Mouse (Mus musculus) lung, postnatal 36 days (tissue): ENCODE results near the gene Spem2.
"Not testable (repeated sequence)": the region's sequence is repeated elsewhere in the genome, so short reads cannot be mapped to it uniquely, and the experiment has no call there.

Source experiments
- DNase-seq: peaks from one replicate; pipeline ENCODE4 v3.0.0; 2022; ENCODE audit warnings: mixed read lengths

Gene Spem2

DNA sequence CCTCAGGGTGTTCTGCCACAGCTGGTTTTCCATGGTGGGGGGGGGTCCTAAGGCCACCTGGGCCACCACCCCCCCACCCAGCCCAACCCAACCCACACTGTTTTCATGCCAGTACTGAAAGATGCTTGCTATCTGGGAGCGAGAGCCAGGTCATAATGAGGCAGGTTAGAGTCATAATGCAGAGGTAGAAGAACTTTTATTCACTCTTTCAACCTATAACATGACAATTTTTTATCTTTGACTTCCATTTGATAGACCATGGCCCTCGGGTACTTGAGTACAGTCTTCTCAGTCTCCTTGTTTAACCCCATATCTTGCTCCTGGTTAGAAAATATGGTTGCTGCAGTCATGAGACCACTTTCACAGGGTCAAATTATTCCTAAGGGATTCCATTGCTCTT, at the start of gene Spem2:
Spem2 (minus strand) TSS at position 101 of the 400 bp plus-strand sequence.
- DNase-seq: no peak

DNA sequence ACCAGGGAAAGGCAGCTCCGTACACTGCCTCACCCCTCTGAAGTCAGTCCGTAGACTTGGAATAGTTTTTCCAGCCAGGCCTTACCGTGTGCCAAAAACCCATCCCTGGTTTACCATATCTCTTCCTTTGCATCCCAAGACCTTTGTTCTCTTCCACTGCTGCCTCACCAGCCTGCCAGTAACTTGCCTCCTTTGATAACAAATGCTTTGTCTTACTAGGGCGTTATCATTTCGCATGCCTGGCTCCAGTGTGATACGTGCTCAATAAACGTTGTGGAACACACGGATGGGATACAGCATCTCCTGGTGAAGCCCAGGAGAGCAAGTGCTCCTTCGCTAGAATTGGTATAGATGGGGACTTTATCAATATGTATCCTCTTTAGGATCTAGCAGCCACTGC, 49.1 kb upstream of the Spem2 start:
- DNase-seq: peak; percentile 58

DNA sequence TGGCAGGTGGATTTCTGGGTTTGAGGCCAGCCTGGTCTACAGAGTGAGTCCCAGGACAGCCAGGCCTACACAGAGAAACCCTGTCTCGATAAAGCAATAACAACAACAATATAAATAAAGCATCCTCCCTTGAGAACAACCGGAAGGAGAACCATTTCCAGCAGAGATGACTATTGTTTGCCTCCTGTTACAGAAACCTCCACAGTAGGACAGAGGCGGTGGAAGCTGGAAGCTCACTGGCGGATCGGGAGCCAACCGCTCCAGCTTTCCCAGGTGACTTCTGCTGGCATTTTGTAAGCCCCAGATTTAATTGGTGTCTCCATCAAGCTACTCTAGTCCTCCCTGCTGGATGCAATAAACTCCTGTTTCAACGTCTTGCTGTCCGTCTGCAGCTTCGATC, 47.3 kb upstream of the Spem2 start:
- DNase-seq: no peak

DNA sequence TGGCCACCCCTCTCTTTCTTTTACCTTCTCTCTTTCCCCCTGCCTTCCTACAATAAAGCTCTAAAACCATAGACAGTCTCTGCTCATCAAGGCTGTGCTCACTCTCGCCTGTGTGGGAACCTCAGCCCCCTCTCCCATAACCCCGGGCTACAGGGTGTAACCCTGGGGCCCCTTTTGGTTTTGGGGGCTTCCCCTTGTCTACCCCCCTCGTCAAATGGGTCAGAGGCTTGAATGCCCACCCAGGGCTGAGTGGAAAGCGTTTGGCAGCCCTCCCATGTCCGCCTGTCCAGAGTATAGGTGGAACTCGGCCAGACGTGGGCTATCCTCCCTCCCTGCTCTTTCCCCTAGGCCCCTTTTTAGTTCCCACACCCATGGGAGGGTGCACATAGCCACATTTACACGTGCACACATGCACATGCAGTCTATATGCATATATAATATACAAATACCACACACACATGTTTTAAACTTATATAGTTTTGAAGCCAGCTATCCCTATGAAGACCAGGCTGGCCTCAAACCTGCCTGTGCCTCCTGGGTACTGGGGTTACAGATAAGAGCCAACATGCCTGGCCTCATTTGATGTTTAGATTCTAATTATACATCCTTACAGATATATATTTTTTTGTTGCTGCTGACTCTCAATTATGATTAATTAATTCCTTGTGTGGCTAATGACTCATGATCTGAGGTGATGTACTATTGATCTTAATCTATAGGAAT, 46.0 kb upstream of the Spem2 start:
- DNase-seq: no peak

DNA sequence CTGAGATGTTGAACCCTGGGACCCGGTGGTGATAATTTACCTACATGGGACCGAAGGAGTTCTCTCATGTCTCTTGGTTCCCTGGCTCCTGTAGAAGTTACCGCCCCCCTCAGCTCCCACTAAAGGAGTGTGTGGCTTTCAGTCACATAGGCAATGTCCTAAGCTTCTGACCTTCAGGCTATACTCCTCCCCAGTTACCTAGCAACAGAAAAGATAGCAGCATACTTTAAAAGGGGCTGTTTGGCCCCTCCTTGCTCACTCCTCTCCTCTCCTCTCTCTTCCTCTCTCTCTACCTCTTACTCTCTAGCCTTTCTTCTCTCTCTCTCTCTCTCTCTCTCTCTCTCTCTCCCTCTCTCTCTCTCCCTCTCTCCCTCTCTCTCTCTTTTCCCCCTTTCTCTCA, 45.5 kb upstream of the Spem2 start:
- not testable (repeated sequence) for DNase-seq

DNA sequence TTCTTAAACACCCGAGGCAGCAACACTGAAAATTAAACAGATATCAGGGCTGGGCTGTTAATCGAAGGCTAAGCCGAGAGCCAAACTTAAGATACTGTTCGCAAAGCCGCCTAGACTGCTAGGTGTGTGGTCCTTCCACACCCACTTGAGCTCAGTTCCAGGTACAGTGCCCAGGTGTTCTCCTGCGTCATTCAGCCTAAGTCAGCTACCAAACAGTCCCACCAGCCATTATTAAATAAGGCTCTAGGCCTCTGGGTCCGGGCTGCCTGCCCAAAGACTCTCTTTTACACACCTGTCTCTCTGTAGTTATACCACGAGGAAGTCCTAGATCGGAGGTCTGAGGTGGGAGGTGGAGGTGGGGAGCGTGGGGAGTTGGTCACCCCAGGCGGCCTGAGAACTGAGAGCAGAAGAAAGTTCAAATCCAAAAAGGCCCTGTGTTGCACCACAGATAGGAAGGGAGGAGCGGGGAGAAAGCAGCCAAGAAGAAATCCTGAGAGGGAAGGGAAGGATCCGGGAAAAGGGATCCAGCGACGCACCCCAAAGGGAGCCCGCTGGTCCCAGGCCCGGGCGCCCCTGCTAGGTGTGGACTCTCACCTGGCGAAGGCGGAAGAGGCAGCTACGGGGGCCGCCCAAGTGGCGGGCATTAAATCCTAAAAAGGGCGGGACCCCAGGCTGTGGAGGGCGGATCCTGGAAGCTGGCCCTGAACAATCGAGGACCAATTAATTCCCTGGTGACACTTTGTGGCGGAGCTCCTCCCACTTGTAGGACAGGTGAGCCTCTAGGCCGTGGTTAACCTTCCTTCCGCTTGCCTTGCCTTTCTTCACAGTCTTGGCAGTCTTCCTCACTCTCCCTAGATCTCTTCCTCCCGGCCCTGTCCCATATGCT, 40.1 kb upstream of the Spem2 start, which contains the start of gene Tnk1:
Tnk1 (minus strand) TSS at position 618 of the 886 bp plus-strand sequence.
- peak; percentile 85 for DNase-seq

DNA sequence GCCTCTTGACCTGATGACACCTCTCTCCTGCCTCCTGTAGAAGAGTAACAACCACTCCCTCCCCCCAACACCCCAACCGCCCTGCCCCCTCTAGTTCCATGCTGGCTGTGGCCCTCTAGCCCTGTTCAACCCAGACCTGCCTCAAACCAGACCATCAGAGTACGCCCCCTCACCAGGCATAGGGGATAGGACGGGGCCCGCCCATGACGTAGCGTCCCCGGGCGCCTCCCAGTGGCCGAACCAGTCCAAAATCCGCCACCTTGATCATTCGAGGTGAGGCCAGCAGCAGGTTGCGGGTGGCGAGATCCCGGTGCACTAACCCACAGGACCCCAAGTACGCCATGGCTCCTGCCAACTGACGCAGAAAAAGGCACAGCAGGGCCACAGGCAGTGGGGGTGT, 37.1 kb upstream of the Spem2 start:
- peak; percentile 50 for DNase-seq

DNA sequence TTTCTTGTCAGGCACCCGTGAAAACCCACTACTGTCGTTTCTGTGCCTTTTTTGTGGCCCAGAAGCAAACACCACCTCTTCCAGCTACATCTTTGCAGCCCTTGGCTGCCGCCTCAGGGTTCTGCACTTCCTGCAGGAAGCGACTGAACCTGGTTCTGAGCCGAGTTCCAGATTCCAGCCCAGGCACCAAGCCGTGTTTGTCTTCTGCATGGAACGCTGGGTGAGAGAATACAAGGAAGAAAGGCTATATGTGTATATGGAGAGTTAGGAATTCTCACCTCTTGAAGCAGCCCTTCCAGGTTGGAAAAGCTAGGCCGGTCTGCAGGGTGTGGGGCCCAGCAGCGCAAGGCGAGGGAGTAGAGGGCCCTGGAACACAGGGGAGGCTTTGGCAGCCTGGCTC, 36.4 kb upstream of the Spem2 start:
- no peak for DNase-seq

DNA sequence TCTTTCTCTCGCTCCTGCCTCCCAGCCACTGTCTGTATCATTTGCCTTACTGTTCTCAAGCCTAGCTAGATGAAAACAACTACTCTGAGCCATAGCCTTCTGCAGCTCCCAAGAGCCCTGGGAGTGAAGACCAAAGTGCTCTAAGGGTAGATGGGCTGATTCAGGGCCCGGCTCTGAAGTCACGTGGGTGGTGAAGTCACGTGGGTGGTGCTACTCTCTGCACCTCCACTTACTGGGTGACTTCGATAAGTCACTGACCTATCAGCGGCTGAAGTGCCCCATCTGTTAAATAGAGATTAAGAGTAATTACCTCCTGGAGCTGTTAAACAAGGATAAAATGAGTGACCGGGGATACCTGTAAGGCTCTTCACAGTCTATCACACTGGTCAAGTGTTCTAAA, 35.7 kb upstream of the Spem2 start:
- DNase-seq: no peak

DNA sequence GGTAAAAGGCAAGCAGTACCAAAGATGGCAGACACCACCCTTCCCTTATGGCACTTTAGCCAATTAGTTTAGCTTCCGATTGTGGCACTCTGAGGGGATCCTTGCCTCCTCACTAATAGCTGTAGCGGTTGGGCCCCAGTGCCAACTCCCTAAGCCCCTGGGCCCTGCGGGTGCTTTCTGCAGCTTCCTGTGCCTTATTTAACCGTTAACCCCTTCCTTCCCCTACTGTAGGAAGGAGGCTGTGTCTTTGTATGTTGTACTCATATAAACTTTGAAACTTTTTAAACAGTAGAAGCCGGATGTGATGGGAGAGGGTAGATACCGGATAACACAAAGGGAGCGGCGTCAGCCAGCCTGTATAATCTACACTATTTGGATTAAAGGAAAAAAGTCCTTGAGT, 32.5 kb upstream of the Spem2 start:
- DNase-seq: no peak

DNA sequence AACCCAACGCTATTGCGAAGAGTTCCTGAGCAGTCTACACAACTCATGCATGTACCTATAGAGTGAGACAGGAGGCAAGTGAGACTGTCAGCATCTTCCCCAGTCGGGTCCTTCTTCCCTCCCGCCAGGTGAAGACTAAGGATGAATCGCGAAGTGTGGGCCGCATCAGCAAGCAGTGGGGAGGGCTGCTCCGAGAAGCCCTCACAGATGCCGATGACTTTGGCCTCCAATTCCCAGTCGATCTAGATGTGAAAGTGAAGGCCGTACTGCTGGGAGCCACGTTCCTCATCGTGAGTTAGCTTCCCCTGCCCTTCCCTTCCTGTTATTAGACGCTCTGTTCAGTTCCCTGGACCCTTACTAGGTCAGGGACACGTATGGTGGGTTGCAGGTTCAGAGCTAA, 31.6 kb upstream of the Spem2 start:
- no peak for DNase-seq

DNA sequence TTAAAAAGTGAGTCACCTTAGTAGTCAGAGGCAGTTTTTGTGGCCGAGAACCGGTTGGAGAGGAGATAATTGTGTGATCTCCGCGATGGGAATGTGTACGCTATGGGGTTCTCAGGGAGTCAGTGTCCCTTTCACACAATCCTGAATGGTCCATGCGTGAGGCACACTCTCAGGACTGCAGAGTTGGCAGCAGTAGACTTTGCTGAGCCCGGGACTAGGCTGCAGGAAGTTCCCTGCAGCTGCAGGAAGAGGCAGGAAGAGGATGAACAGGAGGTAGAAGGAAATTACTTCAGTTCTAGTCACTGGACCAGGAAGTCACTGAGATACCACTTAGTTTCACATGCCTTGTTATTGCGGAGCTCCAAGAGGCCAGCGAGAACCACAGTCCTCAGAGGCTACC, 30.9 kb upstream of the Spem2 start:
- DNase-seq: peak; percentile 19

DNA sequence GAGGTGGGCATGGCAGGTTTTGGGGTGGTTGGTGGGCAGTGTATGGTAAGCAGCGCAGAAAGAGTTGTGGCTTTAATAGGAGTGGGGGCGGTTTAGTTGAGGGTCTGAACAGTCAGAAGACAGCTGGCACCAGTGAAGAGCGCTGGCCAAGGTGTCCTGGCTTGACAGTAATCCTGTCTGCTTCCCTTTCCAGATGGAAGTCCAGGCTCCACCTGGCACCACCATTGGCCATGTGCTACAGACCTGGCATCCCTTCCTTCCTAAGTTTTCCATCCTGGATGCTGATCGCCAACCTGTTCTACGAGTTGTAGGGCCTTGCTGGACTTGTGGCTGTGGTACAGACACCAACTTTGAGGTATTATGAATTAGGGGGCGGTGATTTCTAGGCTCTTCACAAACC, 29.8 kb upstream of the Spem2 start:
- DNase-seq: no peak

DNA sequence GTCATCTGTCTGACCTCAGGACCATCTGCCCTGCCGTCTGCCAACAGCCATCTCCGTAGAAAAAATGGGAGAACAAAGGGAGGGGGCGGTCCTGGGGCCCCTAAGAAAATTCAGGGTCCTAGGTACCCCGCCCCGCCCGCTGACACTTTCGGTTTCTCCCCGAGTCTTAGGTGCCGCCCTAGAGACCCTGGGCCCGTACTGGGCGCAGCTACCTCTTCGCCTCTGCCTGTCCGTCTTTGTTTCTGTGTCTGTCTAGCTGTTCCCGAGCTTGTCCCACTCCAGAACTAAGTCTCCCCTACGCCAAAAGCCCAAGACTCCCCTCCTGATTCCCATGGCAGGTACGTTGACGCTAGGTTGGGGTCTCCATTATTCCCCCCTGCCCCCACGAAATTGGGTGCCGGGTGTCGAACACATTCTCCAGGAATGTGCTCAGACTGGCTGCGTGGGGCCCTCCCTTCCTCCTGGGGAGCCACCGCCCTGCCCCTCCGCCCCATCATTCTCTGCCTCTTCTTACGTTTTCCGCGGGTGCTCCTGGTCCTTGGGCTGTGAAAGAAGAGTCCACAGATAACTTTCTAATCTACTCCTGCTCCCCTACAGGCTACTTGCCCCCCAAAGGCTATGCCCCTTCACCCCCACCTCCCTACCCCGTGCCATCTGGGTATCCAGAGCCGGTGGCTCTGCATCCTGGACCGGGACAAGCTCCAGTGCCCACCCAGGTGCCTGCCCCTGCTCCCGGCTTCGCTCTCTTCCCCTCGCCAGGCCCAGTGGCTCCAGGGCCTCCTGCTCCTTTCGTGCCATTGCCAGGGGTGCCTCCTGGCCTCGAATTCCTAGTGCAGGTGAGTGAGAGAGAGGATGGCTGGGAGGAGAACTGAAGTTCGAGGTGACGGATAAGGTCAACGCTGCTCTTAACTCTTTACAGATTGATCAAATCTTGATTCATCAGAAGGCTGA, 28.7 kb upstream of the Spem2 start:
- DNase-seq: peak; percentile 56

DNA sequence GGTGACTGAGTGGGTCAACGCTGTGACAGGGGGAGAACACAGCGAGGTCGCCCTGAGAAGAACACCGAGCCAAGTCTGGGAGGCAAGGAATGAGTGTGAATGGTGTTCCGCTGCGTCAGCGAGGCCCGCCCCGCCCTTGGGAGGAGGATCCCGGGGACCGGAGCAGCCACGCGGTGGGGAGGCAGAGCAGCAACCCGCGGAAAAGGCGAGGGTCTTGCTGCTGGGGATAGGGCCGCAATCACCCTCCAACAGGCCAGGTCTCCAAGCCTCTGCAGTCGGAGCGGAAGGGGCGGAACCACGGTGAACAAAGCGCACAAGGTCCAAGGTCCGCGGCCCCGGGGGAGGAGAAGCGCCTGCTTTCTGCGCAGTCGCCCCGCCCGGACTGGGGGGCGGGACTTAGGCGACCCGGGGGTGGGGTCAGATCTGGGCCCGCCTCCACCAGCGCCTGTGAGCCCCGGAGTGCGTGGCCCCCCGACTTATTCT, 28.0 kb upstream of the Spem2 start, which contains the start of gene Plscr3:
Plscr3 (plus strand) TSS at position 179 of the 483 bp plus-strand sequence.
- DNase-seq: peak; percentile 94

DNA sequence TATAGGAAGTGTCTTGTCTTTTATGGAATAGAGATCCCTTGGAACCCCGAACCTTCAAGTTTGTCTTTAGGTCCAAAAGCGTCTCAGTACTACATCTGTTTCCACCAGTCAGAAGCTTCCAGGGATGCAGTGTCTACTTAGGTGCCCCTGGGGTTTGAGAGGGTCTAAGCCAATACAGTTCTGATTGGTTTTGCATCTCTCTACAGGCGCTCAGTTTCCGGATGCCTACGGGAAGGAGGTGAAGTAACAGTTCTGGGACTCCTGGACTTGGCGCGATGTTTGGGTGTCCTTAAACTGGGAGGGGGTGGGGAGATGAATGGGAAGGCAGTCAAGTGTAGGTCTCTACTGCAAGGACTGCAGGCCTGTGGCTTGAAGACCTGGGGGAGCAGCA, 20.4 kb upstream of the Spem2 start:
- peak; percentile 26 for DNase-seq

DNA sequence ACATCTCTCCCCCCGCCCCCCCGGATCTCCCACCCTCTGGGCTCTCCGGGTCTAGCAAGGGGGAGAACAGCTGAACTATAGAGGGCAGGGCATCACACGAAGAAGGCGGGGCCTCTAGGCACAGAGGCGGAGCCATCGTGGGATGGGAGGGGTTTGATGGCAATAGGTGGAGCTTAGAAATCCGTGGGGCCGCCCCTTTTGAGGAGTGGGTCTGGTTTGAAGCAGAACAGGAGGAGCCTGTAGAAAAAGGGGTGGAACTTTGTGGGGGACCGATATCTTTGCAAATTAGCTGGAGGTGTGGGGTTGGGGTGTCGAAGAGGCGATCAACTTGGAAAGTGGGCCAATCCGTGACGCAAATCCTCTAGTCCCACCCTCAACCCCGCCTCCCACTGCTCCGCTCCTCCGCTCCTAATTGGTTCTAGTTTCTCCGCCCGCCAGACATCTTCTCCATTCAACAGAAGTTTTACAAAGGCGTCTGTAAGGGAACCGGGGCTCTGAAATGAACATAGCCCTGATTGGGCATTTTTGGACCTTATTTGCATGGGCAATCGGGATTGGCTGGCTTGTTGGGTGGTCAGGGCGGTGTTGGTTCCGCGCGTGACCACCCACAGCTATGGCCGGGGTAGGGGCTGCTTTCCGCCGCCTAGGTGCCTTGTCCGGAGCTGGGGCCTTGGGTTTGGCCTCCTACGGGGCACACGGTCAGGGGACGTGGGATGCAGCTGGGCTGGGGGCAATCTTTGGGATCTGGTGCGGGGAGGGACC, 19.9 kb upstream of the Spem2 start, which contains the start of gene Tmem256:
Tmem256 (plus strand) TSS at position 563 of the 762 bp plus-strand sequence.
- peak; percentile 98 for DNase-seq

DNA sequence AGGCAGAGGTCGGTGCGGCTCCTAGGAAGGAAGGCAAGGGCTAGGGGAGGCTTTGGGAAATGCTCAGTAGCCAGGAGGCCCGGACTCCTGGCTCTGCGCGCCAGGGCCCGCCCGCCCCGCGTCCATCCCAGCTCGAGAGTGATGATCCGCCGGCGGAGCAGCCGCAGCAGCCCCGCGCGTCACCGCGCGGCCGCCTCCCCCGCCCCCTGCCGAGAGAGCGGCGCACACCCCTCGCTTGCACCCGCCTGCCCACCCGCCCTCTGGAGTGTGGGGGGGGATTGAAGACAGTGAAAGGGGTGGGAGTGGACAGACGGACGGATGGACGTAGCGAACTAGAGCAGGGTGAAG, 19.3 kb upstream of the Spem2 start, which contains the start of gene Nlgn2:
Nlgn2 (minus strand) TSS at position 181 of the 348 bp plus-strand sequence.
- no peak for DNase-seq

DNA sequence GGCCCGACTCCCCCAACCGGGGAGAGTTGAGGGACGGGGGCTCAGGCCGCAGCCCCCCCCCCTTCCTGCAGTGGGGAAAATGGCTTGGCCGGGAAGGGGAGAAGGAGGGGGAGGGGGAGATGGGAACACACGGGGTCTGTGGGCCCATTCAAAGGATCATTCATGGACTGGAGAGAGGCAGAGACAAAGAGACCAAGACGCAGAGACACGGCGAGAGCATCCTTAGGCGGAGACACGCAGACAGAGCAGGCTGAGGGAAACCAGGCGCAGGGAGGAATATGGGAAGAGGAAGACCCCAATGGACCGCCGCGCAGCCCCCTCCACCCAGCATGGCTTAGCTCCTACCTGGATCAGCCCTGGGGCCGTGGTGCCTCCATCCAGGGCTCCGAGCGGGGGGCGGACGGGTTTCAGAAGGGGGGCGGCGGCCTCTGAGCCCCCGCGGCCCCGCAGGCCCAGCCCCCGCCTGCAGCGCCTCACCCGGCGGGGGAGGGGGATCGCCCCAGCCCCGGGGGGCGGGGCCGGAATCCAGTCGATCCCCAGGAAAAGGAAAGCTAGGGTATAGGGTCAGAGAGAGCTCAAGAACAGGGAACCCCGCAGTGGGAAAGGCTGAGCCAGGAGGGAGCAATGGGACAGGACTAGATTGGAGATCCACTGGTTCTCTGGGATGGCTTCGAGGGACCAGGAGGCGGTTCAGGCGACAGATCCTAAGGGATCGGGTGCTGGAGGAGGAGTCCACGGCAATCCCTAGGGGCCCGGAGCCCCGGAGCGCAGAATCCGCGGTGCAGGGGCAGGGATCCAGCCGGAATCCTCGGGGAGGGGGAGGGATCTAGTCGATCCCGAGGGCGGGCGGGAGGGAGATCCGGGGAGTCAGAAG, 18.7 kb upstream of the Spem2 start:
- DNase-seq: no peak

DNA sequence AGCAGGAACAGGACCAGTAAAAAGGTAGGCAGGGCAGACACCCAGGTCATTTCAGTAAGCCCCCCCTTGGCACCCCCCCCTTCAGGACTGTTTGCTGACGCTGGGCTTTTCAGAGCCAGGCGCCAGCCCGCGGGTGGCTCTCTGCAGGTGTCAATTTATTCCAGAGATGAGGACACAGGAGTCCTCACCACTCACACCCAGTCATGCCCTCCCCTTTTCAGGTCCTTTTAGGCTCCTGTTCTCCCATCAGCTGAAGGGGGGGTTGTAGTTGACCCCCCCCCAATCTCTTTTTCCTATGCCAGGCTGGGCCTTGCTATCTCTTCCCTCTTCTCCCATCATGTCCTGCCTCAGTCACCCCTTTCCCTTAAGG, 17.7 kb upstream of the Spem2 start:
- DNase-seq: no peak
